Mouse (Mus musculus): ENCODE measurements around the gene N4bp2l2. TPM values are rescaled to one million over a fixed set of nuclear protein-coding genes. Genes with fewer than 3 reads are reported as not detected.

N4bp2l2 gene
- polyA plus RNA-seq, 1 experiment = 16.1 TPM

- no peak overlapping the region for H3K4me3 ChIP-seq (ENCODE audit: insufficient read depth, poor library complexity, severe bottlenecking)
- no peaks in the 10 kb centered on the region for H3K27me3 ChIP-seq (ENCODE audit: control insufficient read depth, insufficient read depth, insufficient read length)
- H3K79me3 ChIP-seq (ENCODE audit: low read depth) = no peaks in the 10 kb centered on the region
- H3K36me3 ChIP-seq (ENCODE audit: control insufficient read depth, insufficient read depth) = no peaks in the 10 kb centered on the region
- TF ChIP-seq CTCF (IDR thresholded peaks at IDR 0.05; ENCODE audit: control insufficient read depth, insufficient read depth, insufficient read length) (no peak), CEBPB (IDR thresholded peaks at IDR 0.05; ENCODE audit: low read depth) (peak; percentile 24), MAX (IDR thresholded peaks at IDR 0.05) (no peak), MYOG (IDR thresholded peaks at IDR 0.05; ENCODE audit: control insufficient read depth, extremely low read depth, insufficient read length) (no peak)
- H3K79me2 ChIP-seq (ENCODE audit: control insufficient read depth, insufficient read depth) = no peaks in the 10 kb centered on the region
- H3ac ChIP-seq (ENCODE audit: control insufficient read depth, insufficient read length, low read depth) = no peak overlapping the region
Measured at GRCm38 (mm10) chr5:150583622-150584336, 82.2 kb downstream of the N4bp2l2 start.

DNA sequence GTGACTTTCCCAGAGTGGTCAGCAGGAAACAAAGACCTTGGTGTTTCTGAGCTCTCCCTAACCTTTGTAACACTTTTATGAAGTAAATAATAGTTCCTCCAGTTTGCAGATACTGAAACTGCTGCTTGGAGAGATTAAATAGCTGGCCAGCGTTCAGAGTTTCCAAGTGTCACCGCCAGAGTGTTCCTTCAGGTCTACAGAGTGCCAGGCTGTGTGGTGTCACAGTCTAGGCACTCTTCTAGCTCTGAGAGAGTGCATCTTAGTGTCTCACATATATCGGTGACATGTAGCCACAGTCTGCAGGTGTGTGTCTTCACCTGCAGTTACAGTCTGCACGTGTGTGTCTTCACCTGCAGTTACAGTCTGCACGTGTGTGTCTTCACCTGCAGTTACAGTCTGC is 82.8 kb downstream of the N4bp2l2 start:
- Histone ChIP-seq H3ac (ENCODE audit: control insufficient read depth, insufficient read length, low read depth) (no peak overlapping the region), H3K27me3 (ENCODE audit: control insufficient read depth, insufficient read depth, insufficient read length) (no peaks in the 10 kb centered on the region), H3K36me3 (ENCODE audit: control insufficient read depth, insufficient read depth) (no peaks in the 10 kb centered on the region), H3K4me3 (ENCODE audit: insufficient read depth, poor library complexity, severe bottlenecking) (no peak overlapping the region), H3K79me3 (ENCODE audit: low read depth) (no peaks in the 10 kb centered on the region), H3K79me2 (ENCODE audit: control insufficient read depth, insufficient read depth) (no peaks in the 10 kb centered on the region)
- TF ChIP-seq FOSL1 (IDR thresholded peaks at IDR 0.05; ENCODE audit: insufficient read depth, low read length, poor library complexity, severe bottlenecking) (no peak), MAX (IDR thresholded peaks at IDR 0.05) (no peak), CEBPB (IDR thresholded peaks at IDR 0.05; ENCODE audit: low read depth) (no peak), CTCF (IDR thresholded peaks at IDR 0.05; ENCODE audit: control insufficient read depth, insufficient read depth, insufficient read length) (no peak), MYOD1 (IDR thresholded peaks at IDR 0.05; ENCODE audit: control insufficient read depth, insufficient read length, low read depth) (no peak), MYOG (IDR thresholded peaks at IDR 0.05; ENCODE audit: control insufficient read depth, extremely low read depth, insufficient read length) (no peak), USF1 (IDR thresholded peaks at IDR 0.05; ENCODE audit: low read depth) (no peak)

DNA sequence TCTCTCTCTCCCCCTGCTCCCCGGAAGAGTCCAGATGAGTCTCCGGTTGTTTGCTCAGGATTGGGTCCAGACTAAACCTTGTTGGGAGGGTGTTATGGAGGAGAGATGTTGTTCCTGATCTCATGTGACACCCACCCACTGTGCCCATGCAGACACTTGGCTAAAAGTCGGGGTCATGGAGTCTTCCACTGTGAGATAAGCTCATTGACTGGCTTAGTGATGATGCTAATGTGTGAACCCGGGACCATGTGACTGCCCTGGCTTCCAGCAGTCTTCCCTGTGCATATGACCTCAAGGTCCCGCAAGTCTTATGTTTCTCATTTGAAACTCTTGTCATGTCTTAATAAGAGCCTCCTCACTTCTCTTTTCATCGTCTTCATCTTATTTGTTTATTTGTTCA is 84.8 kb downstream of the N4bp2l2 start:
- no peak for TF ChIP-seq MAX (IDR thresholded peaks at IDR 0.05)
- TF ChIP-seq CEBPB (IDR thresholded peaks at IDR 0.05; ENCODE audit: low read depth) = no peak
- no peak for TF ChIP-seq MYOG (IDR thresholded peaks at IDR 0.05; ENCODE audit: control insufficient read depth, extremely low read depth, insufficient read length)
- TF ChIP-seq USF1 (IDR thresholded peaks at IDR 0.05; ENCODE audit: low read depth) = no peak
- Histone ChIP-seq H3K36me3 (ENCODE audit: control insufficient read depth, insufficient read depth) (no peaks in the 10 kb centered on the region), H3K79me3 (ENCODE audit: low read depth) (no peaks in the 10 kb centered on the region), H3K4me3 (ENCODE audit: insufficient read depth, poor library complexity, severe bottlenecking) (no peak overlapping the region), H3ac (ENCODE audit: control insufficient read depth, insufficient read length, low read depth) (no peak overlapping the region), H3K27me3 (ENCODE audit: control insufficient read depth, insufficient read depth, insufficient read length) (no peaks in the 10 kb centered on the region), H3K79me2 (ENCODE audit: control insufficient read depth, insufficient read depth) (no peaks in the 10 kb centered on the region)

DNA sequence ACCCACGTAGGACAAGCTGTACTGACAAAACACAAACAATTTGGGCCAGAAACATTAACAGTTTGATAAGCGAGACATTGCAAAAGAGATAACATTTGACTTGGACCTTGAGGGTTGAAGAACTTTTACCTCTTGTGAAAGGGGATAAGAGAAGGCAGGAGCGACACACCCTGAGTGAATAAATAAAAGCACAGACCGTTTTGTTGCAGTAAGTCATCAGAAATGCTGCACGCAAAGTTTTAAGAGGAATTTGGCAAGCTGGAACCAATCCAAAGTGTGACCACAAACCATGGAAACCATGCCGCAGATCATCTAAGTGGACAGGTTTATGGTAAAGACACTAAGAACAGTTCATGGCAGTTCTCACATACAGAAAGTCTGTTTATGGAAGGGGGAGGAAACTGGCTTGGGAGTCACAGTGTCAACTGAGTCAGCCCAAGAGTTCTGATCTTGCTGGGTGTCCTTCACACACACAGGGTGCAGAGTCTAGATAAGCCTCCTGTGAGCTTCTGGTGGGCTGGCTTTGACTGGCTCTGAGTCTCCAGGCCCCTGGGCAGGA is 87.3 kb downstream of the N4bp2l2 start:
- Histone ChIP-seq H3K79me2 (ENCODE audit: control insufficient read depth, insufficient read depth) (no peaks in the 10 kb centered on the region), H3K36me3 (ENCODE audit: control insufficient read depth, insufficient read depth) (no peaks in the 10 kb centered on the region), H3K79me3 (ENCODE audit: low read depth) (no peaks in the 10 kb centered on the region), H3K27me3 (ENCODE audit: control insufficient read depth, insufficient read depth, insufficient read length) (no peaks in the 10 kb centered on the region), H3K4me3 (ENCODE audit: insufficient read depth, poor library complexity, severe bottlenecking) (no peak overlapping the region), H3ac (ENCODE audit: control insufficient read depth, insufficient read length, low read depth) (no peak overlapping the region)
- TF ChIP-seq MAX (IDR thresholded peaks at IDR 0.05) (no peak), USF1 (IDR thresholded peaks at IDR 0.05; ENCODE audit: low read depth) (no peak), CTCF (IDR thresholded peaks at IDR 0.05; ENCODE audit: control insufficient read depth, insufficient read depth, insufficient read length) (no peak), FOSL1 (IDR thresholded peaks at IDR 0.05; ENCODE audit: insufficient read depth, low read length, poor library complexity, severe bottlenecking) (no peak), MYOD1 (IDR thresholded peaks at IDR 0.05; ENCODE audit: control insufficient read depth, insufficient read length, low read depth) (no peak), MYOG (IDR thresholded peaks at IDR 0.05; ENCODE audit: control insufficient read depth, extremely low read depth, insufficient read length) (no peak), CEBPB (IDR thresholded peaks at IDR 0.05; ENCODE audit: low read depth) (no peak)

GRCm38 (mm10) chr5:150576832-150577231 is 89.2 kb downstream of the N4bp2l2 start:
- no peak for TF ChIP-seq USF1 (IDR thresholded peaks at IDR 0.05; ENCODE audit: low read depth)
- TF ChIP-seq MYOD1 (IDR thresholded peaks at IDR 0.05; ENCODE audit: control insufficient read depth, insufficient read length, low read depth) = no peak
- no peak for TF ChIP-seq FOSL1 (IDR thresholded peaks at IDR 0.05; ENCODE audit: insufficient read depth, low read length, poor library complexity, severe bottlenecking)
- TF ChIP-seq MYOG (IDR thresholded peaks at IDR 0.05; ENCODE audit: control insufficient read depth, extremely low read depth, insufficient read length) = no peak
- no peak for TF ChIP-seq CTCF (IDR thresholded peaks at IDR 0.05; ENCODE audit: control insufficient read depth, insufficient read depth, insufficient read length)
- no peak for TF ChIP-seq MAX (IDR thresholded peaks at IDR 0.05)
- TF ChIP-seq CEBPB (IDR thresholded peaks at IDR 0.05; ENCODE audit: low read depth) = no peak
- no peak overlapping the region for H3ac ChIP-seq (ENCODE audit: control insufficient read depth, insufficient read length, low read depth)
- H3K79me2 ChIP-seq (ENCODE audit: control insufficient read depth, insufficient read depth) = no peaks in the 10 kb centered on the region
- no peaks in the 10 kb centered on the region for H3K79me3 ChIP-seq (ENCODE audit: low read depth)
- no peaks in the 10 kb centered on the region for H3K27me3 ChIP-seq (ENCODE audit: control insufficient read depth, insufficient read depth, insufficient read length)
- no peak overlapping the region for H3K4me3 ChIP-seq (ENCODE audit: insufficient read depth, poor library complexity, severe bottlenecking)
- H3K36me3 ChIP-seq (ENCODE audit: control insufficient read depth, insufficient read depth) = no peaks in the 10 kb centered on the region

DNA sequence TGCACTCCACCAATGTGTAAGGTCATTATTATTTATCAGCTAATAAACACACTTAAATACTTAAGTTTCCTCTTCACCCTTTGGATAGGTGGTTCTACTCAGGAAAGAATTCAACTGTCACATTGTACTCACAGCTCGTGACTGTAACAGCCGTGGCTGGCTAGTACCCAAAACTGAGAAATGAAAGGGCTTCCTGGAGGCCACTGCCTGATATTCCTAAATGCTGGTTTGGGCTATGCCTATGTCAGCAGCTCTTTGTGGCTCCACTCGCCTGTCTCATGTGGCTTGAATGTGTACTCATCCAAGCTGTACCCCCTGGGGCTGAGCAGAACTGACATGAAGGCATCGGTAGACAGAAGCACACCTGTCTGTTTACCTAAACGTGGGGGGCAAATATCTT is 91.1 kb downstream of the N4bp2l2 start:
- Histone ChIP-seq H3K79me2 (ENCODE audit: control insufficient read depth, insufficient read depth) (no peaks in the 10 kb centered on the region), H3K4me3 (ENCODE audit: insufficient read depth, poor library complexity, severe bottlenecking) (no peak overlapping the region), H3K36me3 (ENCODE audit: control insufficient read depth, insufficient read depth) (no peaks in the 10 kb centered on the region), H3ac (ENCODE audit: control insufficient read depth, insufficient read length, low read depth) (no peak overlapping the region), H3K79me3 (ENCODE audit: low read depth) (no peaks in the 10 kb centered on the region), H3K27me3 (ENCODE audit: control insufficient read depth, insufficient read depth, insufficient read length) (no peaks in the 10 kb centered on the region)
- TF ChIP-seq MYOD1 (IDR thresholded peaks at IDR 0.05; ENCODE audit: control insufficient read depth, insufficient read length, low read depth) (no peak), CEBPB (IDR thresholded peaks at IDR 0.05; ENCODE audit: low read depth) (no peak), MYOG (IDR thresholded peaks at IDR 0.05; ENCODE audit: control insufficient read depth, extremely low read depth, insufficient read length) (no peak), MAX (IDR thresholded peaks at IDR 0.05) (no peak), USF1 (IDR thresholded peaks at IDR 0.05; ENCODE audit: low read depth) (no peak), FOSL1 (IDR thresholded peaks at IDR 0.05; ENCODE audit: insufficient read depth, low read length, poor library complexity, severe bottlenecking) (no peak), CTCF (IDR thresholded peaks at IDR 0.05; ENCODE audit: control insufficient read depth, insufficient read depth, insufficient read length) (no peak)
